Mouse (Mus musculus) olfactory bulb, adult 2 months (tissue): ENCODE results near the gene Cym. TPM values are rescaled to one million over a fixed set of nuclear protein-coding genes. Genes with fewer than 3 reads are reported as not detected.

ENCODE experiments used
- H3K27ac ChIP-seq: fragments of 200-500 bp; 2 replicates; pipeline ENCODE4 v1.5.1; 2012; ENCODE audit warnings: low read depth, low read length; ENCODE audit not compliant: insufficient read depth
- H3K4me1 ChIP-seq: fragments of 200-500 bp; 2 replicates; pipeline ENCODE4 v1.6.1; 2012; ENCODE audit warnings: low read length; ENCODE audit not compliant: control insufficient read depth, insufficient read depth
- H3K4me3 ChIP-seq: fragments of 200-500 bp; 2 replicates; pipeline ENCODE4 v1.5.1; 2012; ENCODE audit warnings: mild to moderate bottlenecking, low read depth, low read length, moderate library complexity; ENCODE audit not compliant: insufficient read depth
- CTCF ChIP-seq: fragments of 200-500 bp; IDR thresholded peaks from 2 replicates; pipeline ENCODE4 v1.5.1; 2012; ENCODE audit warnings: low read depth, mild to moderate bottlenecking, low read length, moderate library complexity; ENCODE audit not compliant: insufficient read depth
- POLR2A ChIP-seq: fragments of 200-500 bp; IDR thresholded peaks from 2 replicates; pipeline ENCODE4 v1.6.1; 2012; ENCODE audit warnings: mild to moderate bottlenecking, low read depth, low read length, moderate library complexity; ENCODE audit not compliant: insufficient read depth
- WGBS: fragments of 180-500 bp; shearing (Covaris S2); methylation state at CpG from one replicate; pipeline ENCODE4 v1.1.7; 2018; 5-methylcytosine and 5-hydroxymethylcytosine counted together
- polyA plus RNA-seq: library from polyadenylated mRNA; stranded (reverse); fragments of >200 nt; gene quantifications from 2 replicates; pipeline ENCODE4 v1.2.4, GENCODE M21; 2012; ENCODE audit warnings: low replicate concordance; ENCODE audit not compliant: missing spikeins, insufficient read depth, insufficient read length

Gene Cym
- polyA plus RNA-seq, 1 experiment, result not detected

DNA sequence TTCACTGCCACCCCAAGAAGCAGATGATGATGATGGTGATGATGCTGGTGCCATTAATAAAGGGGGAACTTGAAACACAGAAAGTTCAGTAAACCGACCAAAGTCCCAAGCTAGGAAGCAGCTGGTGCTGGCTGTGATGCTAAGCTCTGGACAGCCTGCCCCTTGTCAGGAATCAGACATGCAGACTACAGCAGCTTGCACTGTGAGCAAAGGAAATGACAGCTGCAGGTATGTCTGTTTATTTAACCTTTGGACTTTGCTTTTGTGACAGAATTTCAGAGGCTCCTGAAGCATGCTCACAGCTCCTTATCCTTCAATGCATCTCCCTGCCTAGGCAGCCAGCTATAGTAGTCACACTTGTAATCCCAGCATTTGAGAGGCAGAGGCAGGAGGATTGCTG, 9.0 kb upstream of the Cym start, which contains the start of gene A630076J17Rik:
A630076J17Rik (plus strand) TSS at position 88 of the 400 bp plus-strand sequence.
- Histone ChIP-seq H3K27ac (no peak within 1 kb of the TSS), H3K4me1 (peaks cover 4% of the 10 kb centered on the region), H3K4me3 (no peak within 1 kb of the TSS)
- WGBS, result 55% methylated on average over 1 of the region's 1 CpGs
- TF ChIP-seq CTCF (no peak), POLR2A (no peak)

- whole genome bisulfite sequencing, result 70% methylated on average over 5 of the region's 5 CpGs
- H3K27ac ChIP-seq, result no peak overlapping the region
- H3K4me1 ChIP-seq, result peaks cover 4% of the 10 kb centered on the region
- TF ChIP-seq CTCF (no peak), POLR2A (no peak)
- no peak overlapping the region for H3K4me3 ChIP-seq
Observed at GRCm38 (mm10) chr3:107229822-107230221, 8.3 kb upstream of the Cym start.

DNA sequence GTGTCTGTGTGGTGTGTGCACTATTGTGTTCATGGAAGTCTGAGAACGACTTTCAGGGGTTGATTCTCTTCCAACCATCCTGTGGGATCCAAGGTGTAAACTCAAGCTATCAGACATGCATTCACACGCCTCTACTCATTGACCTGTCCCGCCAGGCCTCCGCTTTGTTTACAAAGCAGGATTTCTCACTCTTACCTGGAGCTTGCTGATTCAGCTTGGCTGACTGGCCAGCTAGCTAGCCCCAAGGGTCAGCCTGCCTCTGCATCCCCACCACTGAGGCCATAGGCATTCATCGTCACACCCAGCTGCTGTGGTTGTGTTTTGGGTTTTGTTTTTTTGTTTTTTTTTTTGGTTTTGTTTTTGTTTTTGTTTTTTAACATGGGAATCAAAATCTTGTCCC, 7.7 kb upstream of the Cym start:
- H3K4me3 ChIP-seq, result no peak overlapping the region
- H3K4me1 ChIP-seq, result peaks cover 4% of the 10 kb centered on the region
- TF ChIP-seq CTCF, result no peak
- no peak for TF ChIP-seq POLR2A
- no peak overlapping the region for H3K27ac ChIP-seq
- WGBS, result 88% methylated on average over 5 of the region's 5 CpGs

GRCm38 (mm10) chr3:107225820-107226219, 4.3 kb upstream of the Cym start:
- no peak overlapping the region for H3K4me3 ChIP-seq
- TF ChIP-seq CTCF, result no peak
- TF ChIP-seq POLR2A, result no peak
- no peaks in the 10 kb centered on the region for H3K4me1 ChIP-seq
- no peak overlapping the region for H3K27ac ChIP-seq
- WGBS, result 83% methylated on average over 5 of the region's 5 CpGs

- 63% methylated on average over 1 of the region's 1 CpGs for WGBS
- TF ChIP-seq POLR2A (no peak), CTCF (no peak)
- Histone ChIP-seq H3K4me1 (no peaks in the 10 kb centered on the region), H3K27ac (no peak overlapping the region), H3K4me3 (no peak overlapping the region)
Observed at GRCm38 (mm10) chr3:107223230-107223629, 1.7 kb upstream of the Cym start.

- H3K4me3 ChIP-seq, result no peak overlapping the region
- TF ChIP-seq CTCF (no peak), POLR2A (no peak)
- H3K4me1 ChIP-seq, result no peaks in the 10 kb centered on the region
- no peak overlapping the region for H3K27ac ChIP-seq
- 81% methylated on average over 7 of the region's 7 CpGs for WGBS
Observed at GRCm38 (mm10) chr3:107218572-107218971, 3.0 kb downstream of the Cym start.

DNA sequence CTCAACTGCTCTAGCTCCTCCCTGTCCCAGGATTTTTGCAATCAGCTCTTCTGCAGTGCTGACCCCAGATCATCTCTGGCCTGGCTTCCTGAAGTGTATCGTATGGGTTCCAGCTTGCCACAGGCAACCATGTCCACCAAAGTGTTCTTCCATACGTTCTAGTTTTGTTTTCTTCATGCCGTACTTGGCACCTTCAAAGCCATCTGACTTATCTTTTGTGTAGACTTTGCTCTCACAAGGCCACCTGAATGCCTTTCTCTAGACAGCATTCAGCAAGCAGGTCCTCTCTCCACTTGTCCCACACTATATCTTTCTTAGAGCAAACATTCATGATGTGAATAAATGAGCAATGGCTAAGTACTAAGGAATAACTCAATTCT, 4.4 kb downstream of the Cym start:
- Histone ChIP-seq H3K27ac (no peak overlapping the region), H3K4me3 (no peak overlapping the region), H3K4me1 (no peaks in the 10 kb centered on the region)
- TF ChIP-seq CTCF, result no peak
- TF ChIP-seq POLR2A, result no peak
- 86% methylated on average over 3 of the region's 3 CpGs for WGBS

- TF ChIP-seq CTCF (no peak), POLR2A (no peak)
- Histone ChIP-seq H3K4me1 (no peaks in the 10 kb centered on the region), H3K27ac (no peak overlapping the region), H3K4me3 (no peak overlapping the region)
- WGBS, result 79% methylated on average over 8 of the region's 8 CpGs
Observed at GRCm38 (mm10) chr3:107216400-107217100, 5.0 kb downstream of the Cym start.

- Histone ChIP-seq H3K27ac (no peak overlapping the region), H3K4me1 (no peaks in the 10 kb centered on the region), H3K4me3 (no peak overlapping the region)
- WGBS, result 86% methylated on average over 5 of the region's 5 CpGs
- no peak for TF ChIP-seq CTCF
- TF ChIP-seq POLR2A, result no peak
Observed at GRCm38 (mm10) chr3:107214606-107215005, 6.9 kb downstream of the Cym start.
